Mouse (Mus musculus): ENCODE results near the gene Gprc5c. TPM values are rescaled to one million over a fixed set of nuclear protein-coding genes. Genes with fewer than 3 reads are reported as not detected.
A peak's percentile ranks its signal among the peaks of the same experiment; 100 is the strongest.

Gene Gprc5c
- total and polyA plus RNA-seq, 3 experiments: 6.3 to 11.6 (median 7.9) TPM

GRCm38 (mm10) chr11:114884380-114885100 is 33.6 kb downstream of the Gprc5c start:
- TF ChIP-seq CTCF (IDR thresholded peaks at IDR 0.05) (no peak), EP300 (IDR thresholded peaks at IDR 0.05; ENCODE audit: insufficient read depth, low read depth, low read length) (no peak), POLR2A (IDR thresholded peaks at IDR 0.05; ENCODE audit: insufficient read depth, low read depth, low read length) (no peak)
- Histone ChIP-seq H3K4me1 (ENCODE audit: control insufficient read depth, insufficient read depth, low read length) (peaks cover 3% of the 10 kb centered on the region), H3K79me2 (replicated peaks; ENCODE audit: control insufficient read depth, insufficient read depth, low read length) (no peaks in the 10 kb centered on the region), H3K27ac (peak overlapping the region; percentile 29), H3K36me3 (ENCODE audit: control insufficient read depth, insufficient read depth, low read length) (no peaks in the 10 kb centered on the region), H3K4me3 (no peak overlapping the region), H3K27me3 (ENCODE audit: control insufficient read depth, insufficient read depth, low read length) (no peaks in the 10 kb centered on the region), H3K9ac (ENCODE audit: low read depth, low read length) (no peak overlapping the region)
- 42% methylated on average over 4 of the region's 4 CpGs for WGBS
- DNase-seq: no peak
- intact Hi-C loops (cut with DNase I): no loop called here

GRCm38 (mm10) chr11:114889991-114890518 is 39.1 kb downstream of the Gprc5c start, which contains the start of gene Cd300a:
Gene Cd300a (plus strand): TSS chr11:114890041.
- 65% methylated on average over 18 of the region's 18 CpGs for WGBS

GRCm38 (mm10) chr11:114890542-114890941 is 39.6 kb downstream of the Gprc5c start:
- Histone ChIP-seq H3K4me1 (ENCODE audit: control insufficient read depth, insufficient read depth, low read length) (peaks cover 1% of the 10 kb centered on the region; the same call in 1 of the 2 replicates), H3K79me2 (replicated peaks; ENCODE audit: control insufficient read depth, insufficient read depth, low read length) (no peaks in the 10 kb centered on the region), H3K27me3 (ENCODE audit: control insufficient read depth, insufficient read depth, low read length) (no peaks in the 10 kb centered on the region), H3K4me3 (no peak overlapping the region), H3K36me3 (ENCODE audit: control insufficient read depth, insufficient read depth, low read length) (no peaks in the 10 kb centered on the region), H3K9ac (ENCODE audit: low read depth, low read length) (no peak overlapping the region), H3K27ac (no peak overlapping the region; the same call in 1 of the 2 replicates)
- TF ChIP-seq POLR2A (IDR thresholded peaks at IDR 0.05; ENCODE audit: insufficient read depth, low read depth, low read length) (no peak), CTCF (IDR thresholded peaks at IDR 0.05) (no peak), EP300 (IDR thresholded peaks at IDR 0.05; ENCODE audit: insufficient read depth, low read depth, low read length) (no peak)
- DNase-seq: no peak
- intact Hi-C loops (cut with DNase I): no loop called here
- WGBS: 44% methylated on average over 5 of the region's 5 CpGs

More at GRCm38 (mm10) chr11:114889991-114890518, 39.1 kb downstream of the Gprc5c start, which contains the start of gene Cd300a:
- Histone ChIP-seq H3K27me3 (ENCODE audit: control insufficient read depth, insufficient read depth, low read length) (no peaks in the 10 kb centered on the region), H3K27ac (peak within 1 kb of the TSS; percentile 17; the same call in 1 of the 2 replicates), H3K36me3 (ENCODE audit: control insufficient read depth, insufficient read depth, low read length) (no peaks in the 10 kb centered on the region), H3K4me1 (ENCODE audit: control insufficient read depth, insufficient read depth, low read length) (peaks cover 1% of the 10 kb centered on the region; the same call in 1 of the 2 replicates), H3K79me2 (replicated peaks; ENCODE audit: control insufficient read depth, insufficient read depth, low read length) (no peaks in the 10 kb centered on the region), H3K4me3 (no peak within 1 kb of the TSS), H3K9ac (ENCODE audit: low read depth, low read length) (no peak within 1 kb of the TSS)
- DNase-seq: peak in 1 of 2 experiments; percentile 62
- TF ChIP-seq POLR2A (IDR thresholded peaks at IDR 0.05; ENCODE audit: insufficient read depth, low read depth, low read length) (0 out of 2 replicates have a peak, but pooled peaks have one; percentile 23), CTCF (IDR thresholded peaks at IDR 0.05) (no peak), EP300 (IDR thresholded peaks at IDR 0.05; ENCODE audit: insufficient read depth, low read depth, low read length) (no peak)
- intact Hi-C loops (cut with DNase I): no loop called here

- intact Hi-C loops (cut with DNase I): no loop called here
- no peak overlapping the region for H3K27ac ChIP-seq
- H3K36me3 ChIP-seq (ENCODE audit: control insufficient read depth, insufficient read depth, low read length): no peaks in the 10 kb centered on the region
- no peaks in the 10 kb centered on the region for H3K4me1 ChIP-seq (ENCODE audit: control insufficient read depth, insufficient read depth, low read length)
- 71% methylated on average over 3 of the region's 3 CpGs for WGBS
- TF ChIP-seq POLR2A (IDR thresholded peaks at IDR 0.05; ENCODE audit: insufficient read depth, low read depth, low read length) (no peak), CTCF (IDR thresholded peaks at IDR 0.05) (no peak), EP300 (IDR thresholded peaks at IDR 0.05; ENCODE audit: insufficient read depth, low read depth, low read length) (no peak)
- no peak for DNase-seq
- no peak overlapping the region for H3K9ac ChIP-seq (ENCODE audit: low read depth, low read length)
- no peak overlapping the region for H3K4me3 ChIP-seq
- H3K27me3 ChIP-seq (ENCODE audit: control insufficient read depth, insufficient read depth, low read length): no peaks in the 10 kb centered on the region
- H3K79me2 ChIP-seq (replicated peaks; ENCODE audit: control insufficient read depth, insufficient read depth, low read length): no peaks in the 10 kb centered on the region
Measured at GRCm38 (mm10) chr11:114896085-114896484, 45.1 kb downstream of the Gprc5c start.

- no peaks in the 10 kb centered on the region for H3K79me2 ChIP-seq (replicated peaks; ENCODE audit: control insufficient read depth, insufficient read depth, low read length)
- no peaks in the 10 kb centered on the region for H3K36me3 ChIP-seq (ENCODE audit: control insufficient read depth, insufficient read depth, low read length)
- H3K27ac ChIP-seq: peak overlapping the region; percentile 33; the same call in 1 of the 2 replicates
- peak in 1 of 2 experiments; percentile 66 for DNase-seq
- no peak overlapping the region for H3K9ac ChIP-seq (ENCODE audit: low read depth, low read length)
- no peak for TF ChIP-seq EP300 (IDR thresholded peaks at IDR 0.05; ENCODE audit: insufficient read depth, low read depth, low read length)
- no peak for TF ChIP-seq CTCF (IDR thresholded peaks at IDR 0.05)
- peak; percentile 39; the same call in 1 of the 2 replicates for TF ChIP-seq POLR2A (IDR thresholded peaks at IDR 0.05; ENCODE audit: insufficient read depth, low read depth, low read length)
- no peaks in the 10 kb centered on the region for H3K27me3 ChIP-seq (ENCODE audit: control insufficient read depth, insufficient read depth, low read length)
- intact Hi-C loops (cut with DNase I): no loop called here
- no peak overlapping the region for H3K4me3 ChIP-seq
- no peaks in the 10 kb centered on the region for H3K4me1 ChIP-seq (ENCODE audit: control insufficient read depth, insufficient read depth, low read length)
- WGBS: 33% methylated on average over 1 of the region's 1 CpGs
Measured at GRCm38 (mm10) chr11:114898026-114898425, 47.1 kb downstream of the Gprc5c start.

GRCm38 (mm10) chr11:114903224-114903623 is 52.3 kb downstream of the Gprc5c start:
- Histone ChIP-seq H3K4me1 (ENCODE audit: control insufficient read depth, insufficient read depth, low read length) (no peaks in the 10 kb centered on the region), H3K27me3 (ENCODE audit: control insufficient read depth, insufficient read depth, low read length) (no peaks in the 10 kb centered on the region), H3K27ac (no peak overlapping the region), H3K79me2 (replicated peaks; ENCODE audit: control insufficient read depth, insufficient read depth, low read length) (no peaks in the 10 kb centered on the region), H3K36me3 (ENCODE audit: control insufficient read depth, insufficient read depth, low read length) (no peaks in the 10 kb centered on the region), H3K4me3 (no peak overlapping the region), H3K9ac (ENCODE audit: low read depth, low read length) (no peak overlapping the region)
- no peak for TF ChIP-seq EP300 (IDR thresholded peaks at IDR 0.05; ENCODE audit: insufficient read depth, low read depth, low read length)
- no peak for TF ChIP-seq CTCF (IDR thresholded peaks at IDR 0.05)
- no peak for TF ChIP-seq POLR2A (IDR thresholded peaks at IDR 0.05; ENCODE audit: insufficient read depth, low read depth, low read length)
- DNase-seq: no peak
- WGBS: 72% methylated on average over 4 of the region's 4 CpGs
- intact Hi-C loops (cut with DNase I): no loop called here

All from heart, adult 2 months (tissue).